Mouse (Mus musculus) heart, embryonic 13.5 days (tissue): Measurements from ENCODE around the gene Rpl36a. TPM values are rescaled to one million over a fixed set of nuclear protein-coding genes. Genes with fewer than 3 reads are reported as not detected.

ENCODE experiments used
- ATAC-seq: fragments of 200-750 bp; cut with Nextera tagmentation; 2 replicates; pipeline ENCODE4 v1.8.0; 2017; ENCODE audit warnings: moderate TSS enrichment; ENCODE audit not compliant: insufficient number of reproducible peaks, low FRiP score, low TSS enrichment; ENCODE audit errors: extremely low read depth
- H3K27ac ChIP-seq: fragments of 300-500 bp; sonication (generic); replicated peaks from 2 replicates; pipeline ENCODE4 v1.5.1; 2015; ENCODE audit warnings: moderate library complexity, mild to moderate bottlenecking, inconsistent platforms
- H3K27me3 ChIP-seq: fragments of 300-500 bp; sonication (generic); replicated peaks from 2 replicates; pipeline ENCODE4 v1.6.1; 2015; ENCODE audit warnings: mild to moderate bottlenecking, inconsistent platforms
- H3K36me3 ChIP-seq: fragments of 300-500 bp; sonication (generic); 2 replicates; pipeline ENCODE4 v1.6.1; 2015; ENCODE audit warnings: mild to moderate bottlenecking, inconsistent platforms
- H3K4me1 ChIP-seq: fragments of 300-500 bp; sonication (generic); 2 replicates; pipeline ENCODE4 v1.6.1; 2015; ENCODE audit warnings: inconsistent platforms
- H3K4me2 ChIP-seq: fragments of 300-500 bp; sonication (generic); 2 replicates; pipeline ENCODE4 v1.6.1; 2015; ENCODE audit warnings: inconsistent platforms, mild to moderate bottlenecking, moderate library complexity
- H3K4me3 ChIP-seq: fragments of 300-500 bp; sonication (generic); 2 replicates; pipeline ENCODE4 v1.5.1; 2015; ENCODE audit warnings: moderate library complexity, mild to moderate bottlenecking, inconsistent platforms
- H3K9ac ChIP-seq: fragments of 300-500 bp; sonication (generic); 2 replicates; pipeline ENCODE4 v1.6.1; 2015; ENCODE audit warnings: inconsistent platforms, mild to moderate bottlenecking, moderate library complexity
- H3K9me3 ChIP-seq: fragments of 300-500 bp; sonication (generic); 2 replicates; pipeline ENCODE4 v1.6.1; 2016; ENCODE audit warnings: inconsistent platforms
- WGBS: fragments of 180-500 bp; shearing (Covaris S2); methylation state at CpG from one replicate; pipeline ENCODE4 v1.1.7; 2015; ENCODE audit warnings: mixed read lengths; 5-methylcytosine and 5-hydroxymethylcytosine counted together
- polyA plus RNA-seq: library from polyadenylated mRNA; unstranded; fragments of >200 nt; fragmentation: Nextera tagmentation; extraction: Ambion mirVana; gene quantifications from 2 replicates; pipeline ENCODE4 v1.2.1, GENCODE M21; 2015

The Rpl36a gene
- polyA plus RNA-seq, 1 experiment from 2014 or later, result 261 TPM

DNA sequence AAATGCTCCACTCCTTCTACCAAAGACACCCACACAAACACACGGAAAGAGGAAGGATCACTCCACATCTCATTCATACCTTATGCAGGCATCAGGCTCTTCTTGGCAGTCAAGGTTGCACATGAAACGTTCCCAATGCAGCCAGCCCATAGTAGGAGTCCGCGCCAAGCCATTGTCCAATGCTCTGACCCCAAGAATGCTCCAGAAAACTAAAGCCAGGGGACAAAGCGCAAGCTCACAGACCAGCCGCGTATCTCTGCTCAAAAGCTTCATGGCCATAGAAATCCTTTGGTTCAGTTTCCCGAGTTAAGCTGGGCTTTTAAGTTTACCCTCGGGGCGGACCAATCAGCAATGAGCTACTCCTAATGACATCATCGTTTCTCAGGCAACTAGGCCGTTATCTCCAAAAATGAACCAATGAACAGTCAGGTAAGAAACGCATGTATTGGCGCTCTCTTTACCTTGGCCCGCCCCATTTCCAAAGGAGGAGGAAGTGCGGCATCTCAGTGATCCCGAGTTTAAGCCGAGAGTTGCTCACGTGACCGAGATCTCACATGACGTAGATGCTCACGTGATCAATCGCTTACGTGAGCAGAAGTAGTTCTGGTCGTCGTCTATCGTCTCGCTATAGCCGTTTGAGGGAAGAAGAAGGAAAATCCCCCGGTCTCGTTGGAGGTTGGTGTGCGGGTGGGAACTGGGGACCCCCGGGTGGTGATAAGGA, 15.4 kb downstream of the Rpl36a start, which contains the start of the genes Gla and Hnrnph2:
Gene Gla (minus strand): TSS at position 467 of the 721 bp plus-strand sequence.
Gene Hnrnph2 (plus strand): TSS at position 521 of the 721 bp plus-strand sequence.
- no peaks in the 10 kb centered on the region for H3K27me3 ChIP-seq
- 0 out of 2 replicates have a peak, but pooled peaks cover 2% of the 10 kb centered on the region for H3K36me3 ChIP-seq
- peak within 1 kb of the TSS; percentile 84 for H3K9ac ChIP-seq
- WGBS, result 17% methylated on average over 33 of the region's 33 CpGs
- no peaks in the 10 kb centered on the region for H3K9me3 ChIP-seq
- ATAC-seq, result peak; percentile 92
- peaks cover 11% of the 10 kb centered on the region for H3K4me1 ChIP-seq
- H3K27ac ChIP-seq, result peak within 1 kb of the TSS; percentile 90
- H3K4me3 ChIP-seq, result peak within 1 kb of the TSS; percentile 61
- H3K4me2 ChIP-seq, result peak within 1 kb of the TSS; percentile 71

DNA sequence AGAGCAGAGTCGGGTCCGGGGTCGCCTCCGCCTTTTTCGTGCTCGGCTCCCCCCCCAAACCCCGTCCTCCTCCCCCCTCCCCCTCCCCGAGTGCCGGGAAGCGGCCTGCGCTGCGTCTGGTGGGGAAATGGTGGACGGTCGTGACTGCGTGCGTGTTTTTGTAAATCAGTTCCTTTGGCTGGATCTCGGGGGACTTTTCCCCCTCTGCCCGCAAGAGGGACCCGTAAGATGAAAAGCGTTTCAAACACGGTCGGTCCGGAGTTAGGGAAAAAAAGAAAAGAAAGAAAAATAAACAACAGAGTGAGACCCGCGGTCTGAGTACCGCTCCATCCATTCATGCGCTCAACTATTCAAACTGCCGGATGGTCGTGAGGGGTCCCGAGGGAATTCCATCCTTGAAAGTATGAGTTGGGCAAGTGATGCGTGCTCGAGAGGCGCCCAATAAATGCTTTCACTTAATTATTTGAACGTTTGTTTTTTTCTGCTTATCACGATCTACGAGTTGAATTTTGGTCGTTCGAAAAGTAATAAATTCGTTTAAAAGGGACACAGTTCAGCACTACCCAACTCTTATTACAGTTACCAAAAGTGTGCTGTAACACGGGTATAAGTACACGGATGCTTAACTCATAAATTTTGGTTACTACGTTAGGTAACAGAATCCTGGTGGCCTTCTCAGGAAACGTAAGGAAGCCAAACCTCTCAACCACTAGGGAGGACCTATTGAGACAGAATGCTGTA, 16.1 kb downstream of the Rpl36a start:
- Histone ChIP-seq H3K9me3 (no peaks in the 10 kb centered on the region), H3K4me1 (peaks cover 11% of the 10 kb centered on the region)

DNA sequence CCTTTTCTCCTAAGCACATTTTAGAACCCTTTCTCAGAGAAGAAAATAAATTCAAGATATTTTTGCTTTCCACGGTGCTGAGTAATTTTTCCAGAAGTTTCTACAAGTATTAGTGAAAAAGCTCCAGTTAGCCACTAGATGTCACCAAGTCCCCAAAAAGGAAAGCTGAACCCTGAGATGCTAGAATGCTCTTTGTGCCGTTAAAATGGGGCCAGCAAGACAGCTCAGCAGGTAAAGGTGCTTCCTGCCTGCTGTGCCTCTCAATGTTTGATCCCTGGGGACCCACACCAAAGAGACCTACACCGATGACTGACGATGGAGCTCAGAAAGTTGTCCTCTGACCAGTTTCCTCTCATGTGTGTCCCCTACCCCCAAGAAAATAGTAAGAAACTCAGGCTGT, 24.0 kb downstream of the Rpl36a start:
- H3K9me3 ChIP-seq, result no peaks in the 10 kb centered on the region
- no peak overlapping the region for H3K9ac ChIP-seq
- H3K4me2 ChIP-seq, result no peak overlapping the region
- no peaks in the 10 kb centered on the region for H3K27me3 ChIP-seq
- peaks cover 6% of the 10 kb centered on the region for H3K36me3 ChIP-seq
- no peak for ATAC-seq
- H3K27ac ChIP-seq, result no peak overlapping the region
- 0 out of 2 replicates have a peak, but pooled peaks cover 3% of the 10 kb centered on the region for H3K4me1 ChIP-seq
- H3K4me3 ChIP-seq, result no peak overlapping the region
- 42% methylated on average over 4 of the region's 4 CpGs for WGBS

More for the DNA sequence above, 16.1 kb downstream of the Rpl36a start:
- H3K4me3 ChIP-seq, result peak overlapping the region; percentile 61
- H3K36me3 ChIP-seq, result 0 out of 2 replicates have a peak, but pooled peaks cover 2% of the 10 kb centered on the region
- ATAC-seq, result peak; percentile 73
- peak overlapping the region; percentile 84 for H3K9ac ChIP-seq
- H3K27ac ChIP-seq, result peak overlapping the region; percentile 90
- 11% methylated on average over 41 of the region's 43 CpGs for whole genome bisulfite sequencing
- no peaks in the 10 kb centered on the region for H3K27me3 ChIP-seq
- peak overlapping the region; percentile 70 for H3K4me2 ChIP-seq

DNA sequence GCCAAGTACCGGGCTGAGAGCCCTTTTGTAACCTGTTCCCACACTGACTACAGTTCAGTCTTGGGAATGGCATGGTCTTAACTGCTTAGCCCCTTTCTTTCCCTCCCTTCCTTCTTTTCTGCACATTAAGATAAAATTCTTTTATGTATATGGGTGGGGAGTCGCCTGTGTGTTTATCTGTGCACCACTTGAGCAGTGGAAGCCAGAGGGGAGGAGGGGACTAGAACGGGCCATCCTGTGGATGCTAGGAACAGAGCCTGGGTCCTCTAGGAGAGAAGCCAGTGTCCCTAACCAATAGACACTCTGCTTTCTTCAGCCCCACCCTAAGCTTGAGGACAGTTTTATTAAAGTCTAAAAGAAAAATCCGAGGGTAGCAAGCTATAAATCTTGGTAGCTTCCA, 25.5 kb downstream of the Rpl36a start:
- 68% methylated on average over 4 of the region's 4 CpGs for WGBS

DNA sequence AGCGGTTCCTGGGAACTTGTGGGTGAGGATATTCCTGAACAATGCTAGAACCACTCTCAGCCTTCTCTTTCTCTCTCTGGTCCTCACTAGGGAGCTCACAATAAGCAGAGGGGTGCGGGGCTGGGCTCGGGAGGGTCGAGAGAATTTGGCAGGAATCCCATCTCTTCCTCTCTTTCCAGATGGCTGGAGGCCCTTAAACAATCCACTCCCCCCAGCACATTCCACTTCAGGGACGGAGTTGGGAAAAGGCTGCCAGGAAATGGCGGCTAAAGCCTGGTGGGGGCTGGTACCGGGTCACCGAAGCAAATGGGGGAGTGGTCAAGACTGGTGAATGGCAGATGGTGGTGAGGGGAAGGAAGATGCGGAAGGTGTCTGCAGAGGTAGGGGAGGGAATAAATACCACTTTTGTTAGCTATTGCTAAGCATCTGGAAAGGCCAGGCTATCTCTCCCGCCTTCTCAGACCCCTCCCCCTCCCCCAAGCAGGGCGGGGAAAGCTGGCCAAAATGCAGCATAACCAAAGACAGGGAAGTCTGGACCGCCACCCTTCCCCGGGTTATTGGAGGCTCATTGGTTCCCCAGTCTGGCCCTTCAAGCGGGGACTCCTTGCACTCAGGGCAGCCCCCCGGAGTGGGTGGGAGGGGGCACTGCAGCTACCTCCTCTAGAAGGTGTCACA, 27.0 kb downstream of the Rpl36a start:
- ATAC-seq, result peak; percentile 70
- Histone ChIP-seq H3K36me3 (peaks cover 2% of the 10 kb centered on the region), H3K27ac (peak overlapping the region; percentile 90), H3K4me1 (0 out of 2 replicates have a peak, but pooled peaks cover 3% of the 10 kb centered on the region), H3K4me2 (peak overlapping the region; percentile 64), H3K9me3 (no peaks in the 10 kb centered on the region), H3K9ac (peak overlapping the region; percentile 64), H3K4me3 (peak overlapping the region; percentile 46), H3K27me3 (no peaks in the 10 kb centered on the region)
- WGBS, result 9% methylated on average over 15 of the region's 15 CpGs

More for the DNA sequence above, 25.5 kb downstream of the Rpl36a start:
- H3K27me3 ChIP-seq, result no peaks in the 10 kb centered on the region
- no peak overlapping the region for H3K4me2 ChIP-seq
- no peaks in the 10 kb centered on the region for H3K9me3 ChIP-seq
- H3K36me3 ChIP-seq, result peaks cover 6% of the 10 kb centered on the region
- H3K9ac ChIP-seq, result no peak overlapping the region
- 0 out of 2 replicates have a peak, but pooled peaks cover 3% of the 10 kb centered on the region for H3K4me1 ChIP-seq
- no peak overlapping the region for H3K4me3 ChIP-seq
- ATAC-seq, result no peak
- no peak overlapping the region for H3K27ac ChIP-seq

DNA sequence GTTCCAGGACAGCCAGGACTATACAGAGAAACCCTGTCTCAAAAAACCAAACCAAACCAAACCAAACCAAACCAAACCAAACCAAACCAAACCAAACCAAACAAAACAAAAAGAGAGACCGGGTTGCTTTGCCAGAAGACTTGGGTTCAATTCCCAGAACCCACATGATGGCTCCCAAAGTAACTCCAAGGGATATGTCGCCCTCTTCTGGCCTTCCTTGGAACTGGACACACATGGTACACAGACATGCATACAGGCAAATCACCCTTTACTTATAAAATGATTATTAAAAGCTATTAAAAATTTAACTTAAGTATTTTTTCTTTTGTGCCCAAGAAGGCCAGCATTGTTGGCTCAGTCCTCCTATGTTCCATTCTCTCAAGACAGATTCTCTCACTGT, 28.9 kb downstream of the Rpl36a start:
- Histone ChIP-seq H3K27me3 (no peaks in the 10 kb centered on the region), H3K27ac (no peak overlapping the region), H3K9me3 (no peaks in the 10 kb centered on the region), H3K4me2 (no peak overlapping the region), H3K36me3 (no peaks in the 10 kb centered on the region), H3K4me1 (0 out of 2 replicates have a peak, but pooled peaks cover 3% of the 10 kb centered on the region), H3K4me3 (no peak overlapping the region), H3K9ac (no peak overlapping the region)
- 56% methylated on average over 2 of the region's 2 CpGs for WGBS
- ATAC-seq, result no peak

DNA sequence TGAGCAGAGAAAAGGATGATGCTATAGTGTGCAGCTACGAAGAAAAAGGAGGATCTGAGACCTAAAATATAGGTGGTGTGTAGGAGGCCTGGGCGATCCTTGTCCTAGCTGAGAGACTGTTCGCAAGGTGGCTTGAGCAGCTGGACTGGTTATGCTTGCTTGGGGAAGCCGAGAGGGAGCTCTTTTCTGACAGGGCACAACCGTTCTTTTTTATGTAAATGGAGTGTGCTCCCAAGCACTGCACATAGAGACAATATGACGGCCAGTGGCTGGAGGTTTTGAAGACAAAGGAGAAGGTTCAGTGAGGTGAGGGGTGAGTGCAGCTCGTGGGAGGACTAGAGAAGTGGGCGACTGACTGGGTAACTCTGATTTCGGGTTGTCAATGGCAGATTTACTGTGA, 34.2 kb downstream of the Rpl36a start:
- no peaks in the 10 kb centered on the region for H3K36me3 ChIP-seq
- no peak overlapping the region for H3K4me3 ChIP-seq
- no peaks in the 10 kb centered on the region for H3K27me3 ChIP-seq
- no peaks in the 10 kb centered on the region for H3K9me3 ChIP-seq
- WGBS, result 53% methylated on average over 9 of the region's 9 CpGs
- no peak overlapping the region for H3K9ac ChIP-seq
- no peaks in the 10 kb centered on the region for H3K4me1 ChIP-seq
- H3K27ac ChIP-seq, result no peak overlapping the region
- H3K4me2 ChIP-seq, result no peak overlapping the region
- no peak for ATAC-seq

DNA sequence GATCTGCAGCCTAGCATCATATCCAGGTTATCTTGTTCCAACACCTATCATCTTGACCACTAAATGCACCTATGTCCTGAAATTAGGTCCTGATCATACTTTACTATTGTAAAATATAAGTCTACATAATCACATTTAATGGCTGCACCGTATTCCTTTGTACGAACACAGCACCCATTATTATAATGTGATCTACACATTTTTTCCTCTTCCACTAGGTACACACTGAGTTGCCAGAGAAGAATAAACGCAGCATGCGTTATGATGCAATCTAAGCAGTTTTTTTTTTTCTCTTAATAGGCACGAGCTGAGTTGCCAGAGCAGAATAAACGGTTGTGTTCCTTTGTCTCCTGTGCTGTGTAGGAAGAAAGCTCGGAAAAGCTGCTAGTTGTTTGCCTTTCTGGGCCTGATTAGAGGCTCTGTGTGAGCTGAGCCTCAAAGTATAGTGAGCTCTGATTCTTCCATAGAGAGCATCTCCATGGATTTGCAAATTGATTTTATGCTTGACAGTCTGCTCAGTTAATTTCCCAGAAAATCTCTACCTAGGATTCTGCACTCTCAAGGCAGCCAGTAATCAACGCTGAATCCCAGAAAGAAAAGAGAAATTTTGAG, 34.9 kb downstream of the Rpl36a start:
- no peak for ATAC-seq

DNA sequence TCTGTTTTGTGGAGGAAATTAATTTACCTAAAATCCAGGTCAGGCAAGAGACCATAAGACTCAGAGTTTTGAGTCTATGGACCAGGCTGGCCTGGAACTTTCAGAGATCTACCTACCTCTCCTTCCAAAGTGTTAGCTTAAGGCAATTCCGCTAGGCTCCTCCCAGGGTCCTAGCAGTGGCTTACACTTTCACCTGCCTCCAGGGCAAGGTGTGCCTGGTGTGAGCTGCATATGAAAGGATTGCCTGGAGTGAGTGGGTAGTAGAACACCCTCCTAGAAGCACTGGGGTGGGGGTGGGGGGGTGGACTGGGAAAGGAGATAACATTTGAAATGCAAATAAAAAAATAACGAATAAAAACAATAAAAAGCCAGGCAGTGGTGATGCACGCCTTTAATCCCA, 36.2 kb downstream of the Rpl36a start:
- H3K4me3 ChIP-seq, result no peak overlapping the region
- H3K4me2 ChIP-seq, result no peak overlapping the region
- no peak overlapping the region for H3K27ac ChIP-seq
- no peaks in the 10 kb centered on the region for H3K9me3 ChIP-seq
- H3K4me1 ChIP-seq, result no peaks in the 10 kb centered on the region
- H3K9ac ChIP-seq, result no peak overlapping the region
- no peaks in the 10 kb centered on the region for H3K36me3 ChIP-seq
- no peaks in the 10 kb centered on the region for H3K27me3 ChIP-seq
- WGBS, result 60% methylated on average over 3 of the region's 3 CpGs
- ATAC-seq, result no peak

More for the DNA sequence above, 34.9 kb downstream of the Rpl36a start:
- no peak overlapping the region for H3K27ac ChIP-seq
- H3K4me3 ChIP-seq, result no peak overlapping the region
- 59% methylated on average over 8 of the region's 8 CpGs for WGBS
- no peaks in the 10 kb centered on the region for H3K9me3 ChIP-seq
- no peaks in the 10 kb centered on the region for H3K36me3 ChIP-seq
- no peak overlapping the region for H3K9ac ChIP-seq
- no peaks in the 10 kb centered on the region for H3K4me1 ChIP-seq
- H3K27me3 ChIP-seq, result no peaks in the 10 kb centered on the region
- H3K4me2 ChIP-seq, result no peak overlapping the region

DNA sequence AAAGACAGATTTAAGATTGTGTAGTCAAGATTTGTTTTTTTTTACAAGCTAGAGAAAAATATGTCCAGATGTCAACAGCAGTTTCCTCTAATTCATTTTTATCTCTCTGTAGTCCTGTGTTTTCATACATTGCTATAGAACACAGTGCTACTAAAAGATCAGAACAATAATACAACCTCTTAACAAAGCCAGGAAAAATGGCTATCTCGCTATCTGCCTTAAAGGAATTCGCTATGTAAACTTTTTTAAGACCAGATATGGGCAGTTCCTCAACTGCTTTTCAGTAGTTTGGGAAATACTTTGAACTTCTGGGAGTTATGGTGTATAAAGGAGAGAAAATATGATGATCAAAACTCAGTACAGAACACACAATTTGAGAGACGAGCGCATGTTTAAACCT, 37.9 kb downstream of the Rpl36a start:
- ATAC-seq, result no peak
- Histone ChIP-seq H3K4me3 (no peak overlapping the region), H3K4me1 (no peaks in the 10 kb centered on the region), H3K27ac (no peak overlapping the region), H3K36me3 (no peaks in the 10 kb centered on the region), H3K9me3 (no peaks in the 10 kb centered on the region), H3K27me3 (no peaks in the 10 kb centered on the region), H3K9ac (no peak overlapping the region), H3K4me2 (no peak overlapping the region)
- WGBS, result 67% methylated on average over 4 of the region's 4 CpGs

DNA sequence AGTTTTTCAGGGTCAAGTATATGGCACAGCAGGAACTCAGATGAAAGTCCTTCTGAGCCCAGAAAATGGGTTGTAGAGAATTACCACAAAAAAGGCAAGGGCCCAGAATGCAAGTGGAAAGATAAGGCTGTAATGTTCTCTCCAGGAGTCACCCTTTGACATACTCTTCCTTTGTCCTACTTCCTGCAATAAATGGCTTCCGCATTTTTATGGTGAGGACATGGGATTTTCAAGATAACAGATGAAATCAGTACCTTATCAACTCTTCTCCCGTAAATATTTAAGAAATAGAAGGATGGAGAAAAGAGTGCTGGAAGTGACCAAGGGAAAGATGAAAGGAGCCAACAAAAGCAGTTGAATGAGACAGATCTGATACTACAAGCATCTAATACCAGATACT, 42.7 kb downstream of the Rpl36a start:
- 50% methylated on average over 2 of the region's 2 CpGs for WGBS
- ATAC-seq, result no peak
- H3K9ac ChIP-seq, result no peak overlapping the region

More for the DNA sequence above, 42.7 kb downstream of the Rpl36a start:
- Histone ChIP-seq H3K27ac (no peak overlapping the region), H3K9me3 (no peaks in the 10 kb centered on the region), H3K4me2 (no peak overlapping the region), H3K27me3 (no peaks in the 10 kb centered on the region), H3K4me3 (no peak overlapping the region), H3K4me1 (no peaks in the 10 kb centered on the region), H3K36me3 (no peaks in the 10 kb centered on the region)
